ENCODE assay signal across 16 mouse cellular contexts in genomic region chr2:27312500-27312899, GRCm38 (mm10).
DNase-seq lines count a peak whose midpoint lies in the region; ATAC-seq and TF ChIP-seq lines count a peak whose summit lies in the region.
"Had no signal": no experiment of that assay in that cellular context is flagged by ENCODE, and none has a peak within 500 bp of the region (broad histone marks: within the 10 kb centered on the region; RNA-seq: fewer than 3 reads in every experiment).

No protein-coding gene starts in this region.

- WGBS in hindbrain, embryonic 16.5 days: 60% methylated on average over 3 of the region's 3 CpGs
- 75% methylated on average over 3 of the region's 3 CpGs for WGBS in hindbrain, embryonic 14.5 days
- 48% methylated on average over 3 of the region's 3 CpGs for WGBS in midbrain, embryonic 13.5 days
- 53% methylated on average over 3 of the region's 3 CpGs for WGBS in midbrain, embryonic 16.5 days
- WGBS in stomach, embryonic 15.5 days: 50% methylated on average over 3 of the region's 3 CpGs

- no peak overlapping the region for H3K27ac ChIP-seq in hindbrain, embryonic 16.5 days (ENCODE audit: low read depth, low read length)
- no peak overlapping the region for H3K27ac ChIP-seq in hindbrain, embryonic 14.5 days
- no peak overlapping the region for H3K27ac ChIP-seq in left cerebral cortex, adult 2 months
- H3K27ac ChIP-seq in midbrain, embryonic 13.5 days: peak overlapping the region; percentile 25; the same call in 1 of the 2 replicates
- H3K27ac ChIP-seq in midbrain, embryonic 16.5 days (ENCODE audit: low read length): no peak overlapping the region
- 0 out of 2 replicates have a peak overlapping the region, but pooled peaks have one; percentile 21 for H3K27ac ChIP-seq in stomach, embryonic 15.5 days
- H3K27ac ChIP-seq: embryonic facial prominence, embryonic 15.5 days; heart, adult 2 months; layer of hippocampus, adult 2 months; limb, embryonic 10.5 days; neural tube, embryonic 12.5 days had no signal

- no peak overlapping the region for H3K4me3 ChIP-seq in hindbrain, embryonic 16.5 days (ENCODE audit: low read length)
- H3K4me3 ChIP-seq in hindbrain, embryonic 14.5 days (replicated peaks; ENCODE audit: low read length): no peak overlapping the region
- H3K4me3 ChIP-seq in left cerebral cortex, adult 2 months: no peak overlapping the region
- no peak overlapping the region for H3K4me3 ChIP-seq in midbrain, embryonic 13.5 days (replicated peaks)
- H3K4me3 ChIP-seq in midbrain, embryonic 16.5 days (ENCODE audit: low read depth, low read length): no peak overlapping the region
- no peak overlapping the region for H3K4me3 ChIP-seq in stomach, embryonic 15.5 days (replicated peaks)
- H3K4me3 ChIP-seq: embryonic facial prominence, embryonic 15.5 days; heart, adult 2 months; layer of hippocampus, adult 2 months; limb, embryonic 10.5 days; neural tube, embryonic 12.5 days had no signal

- H3K27me3 ChIP-seq in hindbrain, embryonic 16.5 days (replicated peaks; ENCODE audit: control insufficient read depth, insufficient read depth, low read length): no peaks in the 10 kb centered on the region
- H3K27me3 ChIP-seq in hindbrain, embryonic 14.5 days (ENCODE audit: control insufficient read depth, insufficient read depth, low read length): no peaks in the 10 kb centered on the region
- no peaks in the 10 kb centered on the region for H3K27me3 ChIP-seq in midbrain, embryonic 13.5 days
- no peaks in the 10 kb centered on the region for H3K27me3 ChIP-seq in midbrain, embryonic 16.5 days (ENCODE audit: control insufficient read depth, insufficient read depth, low read depth, low read length)
- H3K27me3 ChIP-seq in stomach, embryonic 15.5 days (replicated peaks): no peaks in the 10 kb centered on the region
- H3K27me3 ChIP-seq: embryonic facial prominence, embryonic 15.5 days; neural tube, embryonic 12.5 days had no signal

- no peak for ATAC-seq in hindbrain, embryonic 16.5 days
- ATAC-seq in hindbrain, embryonic 14.5 days (ENCODE audit: low FRiP score): no peak
- no peak for ATAC-seq in midbrain, embryonic 13.5 days
- ATAC-seq in midbrain, embryonic 16.5 days: no peak
- peak; percentile 54; the same call in 1 of the 2 replicates for ATAC-seq in stomach, embryonic 15.5 days (ENCODE audit: insufficient read depth, low FRiP score, low read depth)

- H3K9ac ChIP-seq in hindbrain, embryonic 16.5 days (ENCODE audit: low read depth, low read length): peak overlapping the region; percentile 4; the same call in 1 of the 2 replicates
- H3K9ac ChIP-seq in hindbrain, embryonic 14.5 days: no peak overlapping the region
- peak overlapping the region; percentile 41; the same call in 1 of the 2 replicates for H3K9ac ChIP-seq in midbrain, embryonic 13.5 days (replicated peaks)
- H3K9ac ChIP-seq in midbrain, embryonic 16.5 days (ENCODE audit: low read depth, low read length): no peak overlapping the region
- H3K9ac ChIP-seq in stomach, embryonic 15.5 days: no peak overlapping the region
- H3K9ac ChIP-seq: embryonic facial prominence, embryonic 15.5 days; neural tube, embryonic 12.5 days had no signal

- DNase-seq in hindbrain, embryonic 14.5 days (ENCODE audit: low spot score): no peak
- DNase-seq in left cerebral cortex, postnatal 4 days: peak; percentile 42
- DNase-seq in left cerebral cortex, adult 2 months (ENCODE audit: extremely low spot score in 1 of 2, low spot score in 2 of 2): no peak
- no peak for DNase-seq in thymus, postnatal 25 days
- DNase-seq: embryo, embryonic 11 days; gastrocnemius, postnatal 14 days; heart, adult 2 months had no signal

- H3K36me3 ChIP-seq in hindbrain, embryonic 16.5 days (ENCODE audit: control insufficient read depth, insufficient read depth, low read length): no peaks in the 10 kb centered on the region
- no peaks in the 10 kb centered on the region for H3K36me3 ChIP-seq in hindbrain, embryonic 14.5 days (replicated peaks; ENCODE audit: control insufficient read depth, insufficient read depth)
- H3K36me3 ChIP-seq in midbrain, embryonic 13.5 days: 0 out of 2 replicates have a peak, but pooled peaks cover 3% of the 10 kb centered on the region
- no peaks in the 10 kb centered on the region for H3K36me3 ChIP-seq in midbrain, embryonic 16.5 days (ENCODE audit: control insufficient read depth, insufficient read depth, low read length)
- H3K36me3 ChIP-seq in stomach, embryonic 15.5 days: no peaks in the 10 kb centered on the region
- H3K36me3 ChIP-seq: embryonic facial prominence, embryonic 15.5 days; neural tube, embryonic 12.5 days had no signal

- H3K4me1 ChIP-seq in hindbrain, embryonic 16.5 days (ENCODE audit: control insufficient read depth, insufficient read depth, low read depth, low read length): no peaks in the 10 kb centered on the region; the same call in 1 of the 2 replicates
- H3K4me1 ChIP-seq in hindbrain, embryonic 14.5 days (replicated peaks; ENCODE audit: control insufficient read depth, insufficient read depth, low read length): peaks cover 8% of the 10 kb centered on the region
- H3K4me1 ChIP-seq in midbrain, embryonic 13.5 days (replicated peaks): peaks cover 46% of the 10 kb centered on the region
- peaks cover 3% of the 10 kb centered on the region; the same call in 1 of the 2 replicates for H3K4me1 ChIP-seq in midbrain, embryonic 16.5 days (ENCODE audit: control insufficient read depth, insufficient read depth, low read length)
- H3K4me1 ChIP-seq in stomach, embryonic 15.5 days: peaks cover 18% of the 10 kb centered on the region
- H3K4me1 ChIP-seq: embryonic facial prominence, embryonic 15.5 days had no signal

- H3K9me3 ChIP-seq in hindbrain, embryonic 16.5 days (ENCODE audit: control insufficient read depth, low read length): no peaks in the 10 kb centered on the region
- H3K9me3 ChIP-seq in hindbrain, embryonic 14.5 days (ENCODE audit: control insufficient read depth, low read length): no peaks in the 10 kb centered on the region
- no peaks in the 10 kb centered on the region for H3K9me3 ChIP-seq in midbrain, embryonic 13.5 days
- H3K9me3 ChIP-seq in midbrain, embryonic 16.5 days (replicated peaks; ENCODE audit: control insufficient read depth, low read length, poor library complexity, severe bottlenecking): no peaks in the 10 kb centered on the region
- H3K9me3 ChIP-seq in stomach, embryonic 15.5 days: no peaks in the 10 kb centered on the region
- H3K9me3 ChIP-seq: embryonic facial prominence, embryonic 15.5 days; limb, embryonic 10.5 days; neural tube, embryonic 12.5 days had no signal

- no peak overlapping the region for H3K4me2 ChIP-seq in hindbrain, embryonic 16.5 days (ENCODE audit: low read length)
- H3K4me2 ChIP-seq in hindbrain, embryonic 14.5 days (replicated peaks): no peak overlapping the region
- H3K4me2 ChIP-seq in midbrain, embryonic 13.5 days (replicated peaks): no peak overlapping the region
- no peak overlapping the region for H3K4me2 ChIP-seq in midbrain, embryonic 16.5 days (ENCODE audit: low read length)
- no peak overlapping the region for H3K4me2 ChIP-seq in stomach, embryonic 15.5 days
- H3K4me2 ChIP-seq: embryonic facial prominence, embryonic 15.5 days; liver, embryonic 11.5 days; neural tube, embryonic 12.5 days had no signal

- intact Hi-C loops in left cerebral cortex, postnatal 4 days (cut with DNase I): no loop called here
- intact Hi-C loops in left cerebral cortex, adult 2 months (cut with DNase I): no loop called here

- no peak for TF ChIP-seq CTCF in left cerebral cortex, adult 2 months (IDR thresholded peaks at IDR 0.05)

Comparison
In these comparisons a context has a peak if more than half of its experiments do, and no peak if none do; other contexts are left out.
1. H3K27ac ChIP-seq: peak in midbrain, embryonic 13.5 days (single experiment) and stomach, embryonic 15.5 days (single experiment); none in hindbrain, embryonic 16.5 days (single experiment), hindbrain, embryonic 14.5 days (single experiment), left cerebral cortex, adult 2 months (single experiment) and midbrain, embryonic 16.5 days (single experiment).
2. H3K9ac ChIP-seq: peak in hindbrain, embryonic 16.5 days (single experiment) and midbrain, embryonic 13.5 days (single experiment); none in hindbrain, embryonic 14.5 days (single experiment), midbrain, embryonic 16.5 days (single experiment) and stomach, embryonic 15.5 days (single experiment).